Mouse (Mus musculus) embryonic facial prominence, embryonic 15.5 days (tissue): Measurements from ENCODE around the gene Cmtm1. TPM values are rescaled to one million over a fixed set of nuclear protein-coding genes. Genes with fewer than 3 reads are reported as not detected.
"Not testable (repeated sequence)": the region's sequence is repeated elsewhere in the genome, so short reads cannot be mapped to it uniquely, and the experiment has no call there.

ENCODE experiments used
- ATAC-seq: fragments of 200-750 bp; cut with Nextera tagmentation; 2 replicates; pipeline ENCODE4 v1.8.0; 2017; ENCODE audit warnings: low read depth, moderate TSS enrichment; ENCODE audit not compliant: insufficient number of reproducible peaks, low FRiP score, low TSS enrichment
- H3K27ac ChIP-seq: fragments of 300-500 bp; sonication (generic); replicated peaks from 2 replicates; pipeline ENCODE4 v1.5.1; 2015; ENCODE audit warnings: mild to moderate bottlenecking, inconsistent platforms
- H3K27me3 ChIP-seq: fragments of 300-500 bp; sonication (generic); 2 replicates; pipeline ENCODE4 v1.6.1; 2015; ENCODE audit warnings: inconsistent platforms
- H3K36me3 ChIP-seq: fragments of 300-500 bp; sonication (generic); 2 replicates; pipeline ENCODE4 v1.6.1; 2015; ENCODE audit warnings: mild to moderate bottlenecking, inconsistent platforms
- H3K4me1 ChIP-seq: fragments of 300-500 bp; sonication (generic); 2 replicates; pipeline ENCODE4 v1.6.1; 2015; ENCODE audit warnings: inconsistent platforms
- H3K4me2 ChIP-seq: fragments of 300-500 bp; sonication (generic); replicated peaks from 2 replicates; pipeline ENCODE4 v1.6.1; 2015; ENCODE audit warnings: mild to moderate bottlenecking, inconsistent platforms
- H3K4me3 ChIP-seq: fragments of 300-500 bp; sonication (generic); replicated peaks from 2 replicates; pipeline ENCODE4 v1.5.1; 2015; ENCODE audit warnings: mild to moderate bottlenecking, inconsistent platforms
- H3K9ac ChIP-seq: fragments of 300-500 bp; sonication (generic); 2 replicates; pipeline ENCODE4 v1.6.1; 2015; ENCODE audit warnings: inconsistent platforms
- H3K9me3 ChIP-seq: fragments of 300-500 bp; sonication (generic); replicated peaks from 2 replicates; pipeline ENCODE4 v1.6.1; 2016; ENCODE audit warnings: inconsistent platforms
- WGBS: fragments of 180-500 bp; shearing (Covaris S2); methylation state at CpG from one replicate; pipeline ENCODE4 v1.1.7; 2015; 5-methylcytosine and 5-hydroxymethylcytosine counted together
- polyA plus RNA-seq: library from polyadenylated mRNA; unstranded; fragments of >200 nt; fragmentation: Nextera tagmentation; extraction: Ambion mirVana; gene quantifications from 2 replicates; pipeline ENCODE4 v1.2.1, GENCODE M21; 2015

Gene Cmtm1
- not detected in 2 replicates for polyA plus RNA-seq

GRCm38 (mm10) chr8:104309441-104310155 is at the start of gene Cmtm1, which contains the start of gene Gm45711:
Cmtm1 (minus strand) TSS chr8:104310145.
Gm45711 (minus strand) TSS chr8:104310081.
- not testable (repeated sequence) for H3K27me3 ChIP-seq, H3K4me2 ChIP-seq, H3K4me3 ChIP-seq, H3K9ac ChIP-seq, H3K27ac ChIP-seq, ATAC-seq, H3K36me3 ChIP-seq, H3K4me1 ChIP-seq, H3K9me3 ChIP-seq
- 90% methylated on average over 36 of the region's 36 CpGs for WGBS

- Histone ChIP-seq H3K4me1 (peaks cover 10% of the 10 kb centered on the region), H3K9me3 (no peaks in the 10 kb centered on the region), H3K27ac (no peak overlapping the region), H3K36me3 (peaks cover 28% of the 10 kb centered on the region), H3K9ac (no peak overlapping the region), H3K4me3 (no peak overlapping the region), H3K27me3 (no peaks in the 10 kb centered on the region), H3K4me2 (no peak overlapping the region)
- ATAC-seq: no peak
- 89% methylated on average over 3 of the region's 3 CpGs for WGBS
Observed at GRCm38 (mm10) chr8:104358637-104359036, 48.7 kb upstream of the Cmtm1 start.

DNA sequence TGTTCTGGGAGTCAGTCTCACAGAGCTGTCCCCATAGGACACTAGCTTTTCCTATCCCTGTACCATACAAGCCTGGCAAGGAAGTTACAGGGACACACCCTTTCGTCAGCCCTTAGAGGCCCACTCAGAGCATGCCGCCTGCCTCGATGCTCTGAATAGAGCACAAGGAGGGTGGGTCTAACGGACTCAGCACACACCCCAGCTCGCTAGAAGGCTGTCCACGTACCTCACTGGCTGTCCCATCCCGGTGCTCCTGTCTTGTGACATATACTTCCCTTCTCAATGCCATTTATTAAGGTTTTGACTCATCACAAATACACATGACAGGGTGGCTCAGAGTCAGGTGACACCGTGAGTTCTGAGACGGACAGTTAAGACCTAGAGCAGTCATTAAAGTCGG is 44.6 kb upstream of the Cmtm1 start:
- ATAC-seq: no peak
- Histone ChIP-seq H3K27me3 (no peaks in the 10 kb centered on the region), H3K9ac (no peak overlapping the region), H3K4me3 (no peak overlapping the region), H3K4me1 (peaks cover 5% of the 10 kb centered on the region), H3K9me3 (no peaks in the 10 kb centered on the region), H3K36me3 (peaks cover 29% of the 10 kb centered on the region), H3K4me2 (no peak overlapping the region), H3K27ac (no peak overlapping the region)
- 84% methylated on average over 10 of the region's 10 CpGs for WGBS

DNA sequence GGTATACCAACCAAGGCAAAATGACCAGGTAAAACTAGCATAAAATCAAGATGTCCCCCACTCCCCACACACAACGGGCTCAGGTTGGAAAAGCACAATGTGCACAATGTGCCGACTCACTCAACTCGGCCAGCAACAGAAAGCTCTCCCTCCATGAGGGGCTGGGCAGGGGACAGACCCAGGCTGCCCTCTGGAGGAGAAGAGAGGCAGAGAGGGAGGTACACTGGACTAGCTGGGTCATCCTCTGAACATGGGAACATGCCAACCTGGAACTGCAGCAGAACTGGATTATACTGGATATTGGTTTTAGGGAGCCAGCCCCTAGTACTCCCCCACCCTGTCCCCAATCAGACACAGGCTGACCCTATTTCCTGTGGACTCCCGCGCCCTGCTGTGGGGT is 43.2 kb upstream of the Cmtm1 start:
- no peak for ATAC-seq
- H3K9ac ChIP-seq: no peak overlapping the region
- 64% methylated on average over 5 of the region's 5 CpGs for WGBS
- no peaks in the 10 kb centered on the region for H3K27me3 ChIP-seq
- H3K36me3 ChIP-seq: peaks cover 29% of the 10 kb centered on the region
- no peak overlapping the region for H3K27ac ChIP-seq
- H3K4me3 ChIP-seq: no peak overlapping the region
- H3K4me2 ChIP-seq: no peak overlapping the region
- no peaks in the 10 kb centered on the region for H3K9me3 ChIP-seq
- no peaks in the 10 kb centered on the region for H3K4me1 ChIP-seq

DNA sequence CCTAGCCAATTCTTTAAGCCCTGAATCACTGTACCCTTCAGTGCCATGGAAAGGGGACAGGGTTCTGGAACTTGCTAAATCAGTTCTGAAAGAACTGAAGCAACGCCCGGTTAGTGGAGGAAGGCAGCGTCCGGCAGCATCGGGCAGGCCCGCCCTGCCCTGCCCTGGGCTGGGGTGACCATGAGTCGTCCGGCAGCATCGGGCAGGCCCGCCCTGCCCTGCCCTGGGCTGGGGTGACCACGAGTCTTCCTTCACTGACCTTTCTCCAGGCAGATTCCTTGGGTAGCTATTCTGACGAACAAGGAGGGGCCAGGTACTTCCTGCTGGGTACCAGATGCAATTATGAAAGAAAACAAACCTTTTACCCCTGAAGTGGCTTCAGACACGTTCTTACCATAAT is 40.1 kb upstream of the Cmtm1 start:
- no peaks in the 10 kb centered on the region for H3K9me3 ChIP-seq
- no peak overlapping the region for H3K4me3 ChIP-seq
- H3K27ac ChIP-seq: no peak overlapping the region
- no peaks in the 10 kb centered on the region for H3K4me1 ChIP-seq
- H3K4me2 ChIP-seq: no peak overlapping the region
- no peak overlapping the region for H3K9ac ChIP-seq
- no peak for ATAC-seq
- H3K36me3 ChIP-seq: peaks cover 38% of the 10 kb centered on the region
- no peaks in the 10 kb centered on the region for H3K27me3 ChIP-seq
- WGBS: 67% methylated on average over 13 of the region's 13 CpGs

- Histone ChIP-seq H3K36me3 (peaks cover 33% of the 10 kb centered on the region), H3K27ac (no peak overlapping the region), H3K4me2 (no peak overlapping the region), H3K4me3 (no peak overlapping the region), H3K4me1 (no peaks in the 10 kb centered on the region; the same call in 1 of the 2 replicates), H3K9me3 (no peaks in the 10 kb centered on the region), H3K9ac (no peak overlapping the region), H3K27me3 (no peaks in the 10 kb centered on the region)
- ATAC-seq: no peak
- 72% methylated on average over 5 of the region's 5 CpGs for WGBS
Observed at GRCm38 (mm10) chr8:104348971-104349370, 39.0 kb upstream of the Cmtm1 start.

DNA sequence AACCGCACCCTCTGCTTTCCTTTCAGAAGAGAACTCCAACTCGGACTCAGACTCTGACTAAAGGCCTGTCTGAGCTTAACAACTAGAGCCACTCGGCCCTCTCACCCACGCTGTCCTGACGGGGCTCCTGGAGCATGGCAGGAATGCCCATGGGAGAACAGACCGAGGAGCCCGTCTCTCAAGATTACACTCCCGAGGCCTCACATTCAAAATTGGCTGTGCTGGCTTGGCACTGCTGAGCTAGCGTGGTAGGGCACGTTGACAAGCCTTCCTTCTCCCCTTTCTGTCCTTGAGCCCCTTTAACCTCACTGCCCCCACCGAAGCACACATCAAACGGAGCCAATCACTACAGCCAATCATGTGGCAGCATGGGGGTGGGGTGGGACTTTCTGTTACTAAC is 36.8 kb upstream of the Cmtm1 start:
- ATAC-seq: no peak
- WGBS: 60% methylated on average over 12 of the region's 12 CpGs
- Histone ChIP-seq H3K4me3 (no peak overlapping the region), H3K27ac (no peak overlapping the region), H3K36me3 (peaks cover 35% of the 10 kb centered on the region), H3K27me3 (no peaks in the 10 kb centered on the region), H3K9ac (no peak overlapping the region), H3K9me3 (no peaks in the 10 kb centered on the region), H3K4me2 (no peak overlapping the region), H3K4me1 (peaks cover 15% of the 10 kb centered on the region)

GRCm38 (mm10) chr8:104344622-104345021 is 34.7 kb upstream of the Cmtm1 start:
- Histone ChIP-seq H3K4me1 (peaks cover 23% of the 10 kb centered on the region), H3K27ac (no peak overlapping the region), H3K9me3 (no peaks in the 10 kb centered on the region), H3K36me3 (peaks cover 35% of the 10 kb centered on the region), H3K27me3 (no peaks in the 10 kb centered on the region), H3K9ac (no peak overlapping the region), H3K4me3 (no peak overlapping the region), H3K4me2 (no peak overlapping the region)
- no peak for ATAC-seq
- 87% methylated on average over 5 of the region's 5 CpGs for WGBS

- H3K9ac ChIP-seq: no peak overlapping the region
- WGBS: 22% methylated on average over 7 of the region's 7 CpGs
- no peak overlapping the region for H3K27ac ChIP-seq
- H3K27me3 ChIP-seq: no peaks in the 10 kb centered on the region
- H3K9me3 ChIP-seq: no peaks in the 10 kb centered on the region
- no peak overlapping the region for H3K4me2 ChIP-seq
- ATAC-seq: peak; percentile 21; the same call in 1 of the 2 replicates
- H3K4me1 ChIP-seq: peaks cover 29% of the 10 kb centered on the region
- H3K4me3 ChIP-seq: no peak overlapping the region
- peaks cover 35% of the 10 kb centered on the region for H3K36me3 ChIP-seq
Observed at GRCm38 (mm10) chr8:104343957-104344356, 34.0 kb upstream of the Cmtm1 start.

GRCm38 (mm10) chr8:104342426-104342825 is 32.5 kb upstream of the Cmtm1 start:
- Histone ChIP-seq H3K4me1 (peaks cover 29% of the 10 kb centered on the region), H3K27me3 (no peaks in the 10 kb centered on the region), H3K27ac (no peak overlapping the region), H3K36me3 (peaks cover 31% of the 10 kb centered on the region), H3K4me3 (no peak overlapping the region), H3K9me3 (no peaks in the 10 kb centered on the region), H3K4me2 (no peak overlapping the region), H3K9ac (no peak overlapping the region)
- 74% methylated on average over 5 of the region's 5 CpGs for WGBS
- no peak for ATAC-seq

DNA sequence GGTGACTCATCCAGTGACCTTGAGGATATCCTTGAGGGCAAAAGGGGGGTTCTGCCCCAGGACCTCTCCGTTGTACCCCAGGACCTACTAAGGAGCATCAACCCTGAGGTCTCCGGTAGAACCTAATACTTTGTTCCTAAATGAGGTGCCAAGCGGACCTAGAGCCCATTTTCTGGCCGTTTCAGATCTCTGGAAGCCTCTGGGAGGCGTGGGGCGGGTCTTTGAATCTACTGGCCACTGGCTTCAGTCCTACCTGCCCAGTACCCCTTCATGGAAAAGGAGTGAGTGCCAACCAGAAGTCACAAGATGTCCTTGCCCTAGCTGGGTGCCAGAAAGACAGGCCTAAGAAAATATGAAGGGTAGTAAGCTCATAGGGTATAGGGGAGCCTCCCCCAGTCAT is 31.7 kb upstream of the Cmtm1 start:
- H3K9me3 ChIP-seq: no peaks in the 10 kb centered on the region
- 42% methylated on average over 6 of the region's 6 CpGs for WGBS
- no peaks in the 10 kb centered on the region for H3K27me3 ChIP-seq
- peak overlapping the region; percentile 71 for H3K4me2 ChIP-seq
- H3K36me3 ChIP-seq: peaks cover 24% of the 10 kb centered on the region
- peak overlapping the region; percentile 93 for H3K27ac ChIP-seq
- no peak for ATAC-seq
- H3K4me3 ChIP-seq: peak overlapping the region; percentile 79
- peaks cover 29% of the 10 kb centered on the region for H3K4me1 ChIP-seq
- H3K9ac ChIP-seq: no peak overlapping the region

DNA sequence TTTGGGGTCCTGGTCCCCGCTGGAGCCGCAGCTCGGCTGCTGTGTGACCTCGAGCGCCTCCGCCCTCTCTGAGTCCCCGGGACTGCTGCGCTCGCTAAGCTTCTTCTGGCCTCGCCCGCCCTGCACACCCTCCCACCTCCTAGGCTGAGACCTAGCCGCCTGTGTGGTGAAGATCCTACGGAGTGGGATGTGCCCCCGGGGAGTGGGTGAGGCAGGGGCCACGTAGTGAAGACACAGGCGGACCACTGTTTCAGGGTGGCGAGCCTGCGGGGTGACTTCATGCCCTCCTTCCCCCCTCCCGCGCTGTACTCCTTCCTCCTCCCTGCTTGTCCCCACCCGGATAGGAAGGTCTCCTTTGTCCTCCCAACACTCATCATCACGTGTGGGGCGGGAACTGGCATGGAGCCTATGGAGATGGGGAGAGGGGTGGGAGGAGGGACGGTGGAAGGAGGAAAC is 31.2 kb upstream of the Cmtm1 start:
- WGBS: under 1% methylated on average over 24 of the region's 24 CpGs
- Histone ChIP-seq H3K4me3 (peak overlapping the region; percentile 79), H3K4me2 (peak overlapping the region; percentile 71), H3K4me1 (peaks cover 29% of the 10 kb centered on the region), H3K27me3 (no peaks in the 10 kb centered on the region), H3K27ac (peak overlapping the region; percentile 93), H3K9ac (peak overlapping the region; percentile 72), H3K9me3 (no peaks in the 10 kb centered on the region), H3K36me3 (peaks cover 19% of the 10 kb centered on the region)
- peak; percentile 71 for ATAC-seq
